Mouse (Mus musculus): ENCODE results near the gene Inip.
A peak's percentile ranks its signal among the peaks of the same experiment; 100 is the strongest.

Gene Inip

DNA sequence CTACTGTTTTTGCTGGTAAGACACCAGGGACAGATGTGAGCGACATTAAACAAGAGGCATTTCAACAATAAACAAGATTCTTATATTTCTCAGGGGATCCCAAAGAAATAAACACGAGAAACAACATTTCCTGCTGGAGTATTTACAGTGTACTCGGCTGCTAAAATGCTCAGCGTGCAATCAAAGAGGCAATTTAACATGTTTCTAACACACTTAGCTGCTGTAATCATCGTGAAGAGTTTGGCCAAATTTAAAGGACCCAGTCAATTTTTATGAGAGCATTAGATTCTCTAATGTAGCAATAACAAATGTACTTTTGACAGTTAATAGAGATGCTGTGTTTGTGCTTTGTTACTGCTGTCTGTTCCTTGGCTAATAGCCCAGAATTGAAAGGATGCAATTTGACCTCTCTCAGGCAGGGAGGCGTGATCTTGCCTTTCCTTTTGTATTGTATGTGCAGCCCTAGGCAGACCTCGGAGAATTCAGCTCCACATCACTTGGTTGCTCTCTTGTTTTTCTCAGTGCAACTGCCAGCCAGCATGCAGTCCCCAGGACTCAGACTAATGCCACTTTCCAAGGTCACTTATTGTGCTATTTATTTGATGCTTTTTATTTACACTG, 35.9 kb downstream of the Inip start:
- DNase-seq = no peak

DNA sequence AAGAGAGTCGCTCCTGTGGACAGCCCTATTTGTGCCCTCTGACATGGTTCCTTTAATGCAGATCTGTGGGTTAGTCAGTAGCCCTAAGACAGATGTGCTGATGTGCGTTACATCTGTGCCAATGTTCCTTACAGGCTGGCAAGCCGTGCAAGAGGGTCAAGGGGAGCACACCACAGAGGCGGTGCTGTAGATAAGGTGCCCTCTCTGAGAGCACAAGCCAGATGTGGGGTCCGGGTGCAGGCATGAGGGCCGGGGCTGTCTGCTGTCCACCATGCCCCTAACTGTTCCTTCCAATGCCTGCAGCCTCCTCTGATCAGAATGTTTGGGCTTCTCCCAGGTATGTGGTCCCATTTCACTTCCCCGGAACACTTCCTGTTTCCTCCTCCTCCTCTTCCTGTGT, 36.4 kb downstream of the Inip start:
- DNase-seq = no peak

DNA sequence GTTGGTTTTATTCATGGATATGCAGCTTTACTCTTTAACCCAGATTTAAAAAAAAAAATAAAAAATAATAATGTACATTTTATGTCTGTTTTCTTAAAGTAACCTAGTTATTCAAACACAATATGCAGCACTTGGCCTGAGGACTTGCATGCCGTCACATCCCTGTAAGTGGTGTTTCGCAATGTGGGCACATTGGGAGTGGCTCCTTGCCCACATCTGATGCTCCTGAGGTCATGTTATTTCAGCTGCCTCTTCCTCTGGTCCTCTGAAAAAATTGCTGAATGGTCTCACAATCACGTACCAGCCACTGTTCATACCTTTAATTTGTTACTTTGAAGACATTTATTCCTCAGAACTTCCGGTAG, 40.0 kb downstream of the Inip start:
- no peak for DNase-seq

DNA sequence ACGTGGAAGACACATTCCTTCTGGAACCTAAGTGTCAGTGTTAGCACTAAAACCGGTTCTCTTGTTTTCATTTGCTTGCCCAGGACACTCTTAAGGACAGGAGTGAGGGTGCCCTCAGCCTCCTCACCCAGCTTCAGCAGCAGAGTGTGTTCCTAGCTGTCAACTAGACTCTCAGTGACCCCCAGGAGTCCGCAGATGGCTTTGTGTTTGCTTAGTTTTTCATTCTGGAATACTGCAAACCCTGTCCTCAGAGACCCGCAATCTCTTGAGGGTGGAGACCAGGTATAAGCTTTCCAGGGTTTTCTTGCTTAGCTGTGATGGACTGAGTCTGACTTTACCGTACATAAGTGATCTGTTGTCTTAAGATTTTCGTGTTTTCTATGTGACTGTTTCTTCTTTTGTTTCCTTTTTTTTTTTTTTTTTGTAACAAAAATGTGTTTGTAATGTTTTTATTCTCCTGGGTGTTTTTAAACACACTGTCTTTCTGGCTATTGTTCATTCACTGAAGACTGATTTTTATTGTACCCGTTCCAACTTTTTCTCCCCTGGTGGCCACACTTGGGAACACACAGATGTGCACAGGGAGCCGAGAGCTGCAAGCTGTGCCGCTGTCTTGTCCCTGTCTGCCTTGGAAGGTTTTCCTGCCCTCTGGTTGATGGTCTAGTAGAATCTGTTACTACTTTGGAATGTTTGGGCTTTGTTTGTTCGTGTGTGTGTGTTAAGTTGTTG, 40.6 kb downstream of the Inip start:
- peak; percentile 27 for DNase-seq

DNA sequence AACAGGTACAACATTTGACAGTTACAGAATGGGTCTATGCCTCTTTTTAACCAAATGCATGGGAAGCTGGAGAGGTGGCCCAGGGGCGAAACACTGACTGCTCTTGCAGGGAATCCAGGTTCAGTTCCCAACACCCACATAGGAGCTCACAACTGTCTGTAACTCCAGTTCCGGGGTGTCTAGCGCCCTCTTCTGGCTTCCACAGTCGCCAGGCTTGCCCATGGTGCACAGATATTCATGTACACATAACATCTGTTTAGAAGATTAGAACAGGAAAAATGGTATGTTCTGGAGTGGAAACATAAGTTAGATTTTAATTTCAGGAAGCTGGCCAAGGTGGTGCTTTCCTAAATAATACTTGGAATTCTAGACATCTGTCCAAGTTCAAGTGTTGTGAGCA, 41.4 kb downstream of the Inip start:
- DNase-seq = no peak

DNA sequence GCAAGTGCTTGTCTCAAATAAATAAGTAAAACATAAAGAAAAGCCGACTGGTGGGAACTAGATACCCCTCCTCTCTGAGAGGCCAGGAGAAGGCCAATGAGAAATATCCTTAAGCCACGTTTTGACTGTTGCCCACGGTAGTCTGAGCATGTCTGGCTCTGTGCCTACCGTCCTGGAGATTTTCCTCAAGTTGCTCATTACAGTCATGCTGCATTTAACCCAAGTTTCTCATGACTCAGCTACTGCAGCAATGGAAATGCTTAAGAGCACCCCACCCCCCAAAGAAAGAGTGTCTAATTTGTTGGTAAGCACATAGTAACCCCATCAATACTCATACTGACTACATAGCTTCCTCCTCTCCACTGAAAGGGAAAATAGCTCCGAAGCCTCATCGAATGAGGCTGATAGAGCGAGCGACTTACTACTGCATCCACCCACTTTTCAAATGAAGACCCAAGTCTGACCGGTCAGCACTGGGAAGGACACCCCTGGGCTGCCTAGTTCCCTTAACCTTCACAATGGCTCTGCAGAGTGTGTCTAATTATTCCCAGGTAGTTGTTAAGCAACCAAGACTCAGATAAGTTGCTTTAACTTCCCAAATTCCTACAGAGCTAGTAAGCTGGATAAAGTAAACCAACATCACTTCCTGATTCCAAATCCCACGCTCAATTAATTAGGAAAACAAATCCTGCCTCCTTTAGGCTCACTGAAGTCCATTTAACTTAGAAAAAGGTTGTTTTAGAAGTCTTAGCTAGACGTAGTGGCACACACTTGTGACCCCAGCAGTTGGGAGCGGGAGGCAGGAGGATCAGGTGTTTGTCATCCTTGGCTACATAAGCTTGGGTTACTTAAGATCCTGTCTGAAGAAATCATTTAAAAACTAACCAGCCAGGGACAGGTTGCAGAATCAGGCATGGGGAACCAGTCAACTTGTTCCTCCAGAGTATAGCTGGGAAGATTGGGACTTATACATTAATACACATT, 43.6 kb downstream of the Inip start:
- DNase-seq = no peak

DNA sequence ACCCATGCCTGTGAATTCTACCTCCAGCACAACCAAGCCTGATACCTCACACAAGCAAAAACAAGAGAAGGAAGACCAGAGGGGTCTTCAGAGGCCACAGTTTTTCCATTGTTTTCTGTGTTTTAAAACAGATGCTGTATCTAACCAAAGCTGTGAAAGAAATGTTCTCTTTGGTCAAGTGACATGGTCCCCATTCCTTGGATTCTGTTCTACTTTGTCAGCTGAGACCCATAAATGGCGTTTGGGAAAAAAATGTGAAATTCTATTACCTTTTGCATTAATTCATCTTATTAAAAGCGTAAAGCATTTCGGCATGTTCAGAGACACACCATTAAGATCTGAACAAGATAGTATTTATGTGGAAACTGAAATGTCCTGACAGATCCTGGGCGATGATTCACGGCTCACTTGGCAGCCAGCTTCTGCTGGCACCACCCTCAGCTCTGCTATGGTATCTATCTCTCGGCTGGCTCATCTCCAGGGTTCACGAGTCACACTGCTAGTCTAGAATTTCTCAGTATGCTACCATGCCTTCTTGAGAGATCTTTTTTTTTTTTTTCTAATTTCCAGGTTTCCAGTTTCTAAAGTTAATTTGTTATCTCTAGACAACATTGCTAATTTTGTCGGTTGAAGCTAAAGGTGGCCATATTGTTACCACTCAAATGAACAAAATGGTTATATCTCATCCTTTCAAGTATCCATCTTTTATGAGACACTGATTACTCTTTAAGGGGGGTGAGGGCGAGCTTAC, 44.9 kb downstream of the Inip start:
- DNase-seq = no peak

DNA sequence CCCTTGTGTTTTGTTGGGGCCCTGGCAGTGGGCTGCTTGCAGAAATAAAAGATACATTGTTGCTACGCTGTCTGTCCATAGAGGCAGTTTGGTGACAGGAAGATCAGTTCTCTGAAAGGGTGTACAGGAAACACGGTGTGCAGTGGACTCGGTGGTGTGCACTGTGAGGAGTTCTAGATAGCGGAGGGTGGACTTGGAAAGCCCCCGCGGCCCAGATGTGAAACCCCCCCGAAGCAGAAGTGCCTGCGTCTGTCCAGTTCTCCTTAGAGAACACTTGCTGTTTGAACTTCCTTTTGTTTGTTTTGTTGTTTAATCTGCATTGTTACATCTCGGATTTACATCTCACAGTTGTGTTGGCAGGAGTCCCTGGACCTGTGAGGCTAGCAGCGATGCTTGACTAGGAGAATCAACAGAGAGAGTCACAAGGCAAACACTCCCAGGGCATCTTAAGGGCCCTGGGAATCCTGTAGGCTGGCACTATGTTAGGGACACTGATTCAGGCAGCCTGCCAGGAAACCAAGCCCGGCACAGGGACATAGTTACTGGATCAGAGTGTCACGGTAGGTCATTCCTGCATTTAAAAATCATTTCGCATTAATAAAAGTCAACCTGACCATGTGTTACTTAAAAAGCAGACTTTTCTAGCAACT, 47.8 kb downstream of the Inip start:
- DNase-seq = no peak

DNA sequence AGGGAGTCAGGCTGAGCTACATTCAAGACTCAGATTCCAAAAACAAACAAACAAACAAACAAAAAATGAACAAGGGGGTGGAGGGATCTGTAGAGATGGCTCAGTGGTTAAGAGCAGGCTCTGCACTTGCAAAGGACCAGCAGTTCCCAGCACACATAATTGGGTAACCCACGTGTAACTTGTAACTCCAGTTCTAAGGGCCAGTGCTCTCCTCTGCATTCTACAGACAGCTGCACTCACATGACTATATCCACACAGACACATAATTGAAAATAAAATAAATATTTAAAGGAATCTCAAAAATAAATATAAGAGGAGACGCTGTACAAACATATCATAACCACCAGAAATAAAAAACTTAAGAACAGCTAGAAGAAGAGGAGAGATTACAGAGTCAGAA, 61.5 kb downstream of the Inip start:
- DNase-seq = no peak

DNA sequence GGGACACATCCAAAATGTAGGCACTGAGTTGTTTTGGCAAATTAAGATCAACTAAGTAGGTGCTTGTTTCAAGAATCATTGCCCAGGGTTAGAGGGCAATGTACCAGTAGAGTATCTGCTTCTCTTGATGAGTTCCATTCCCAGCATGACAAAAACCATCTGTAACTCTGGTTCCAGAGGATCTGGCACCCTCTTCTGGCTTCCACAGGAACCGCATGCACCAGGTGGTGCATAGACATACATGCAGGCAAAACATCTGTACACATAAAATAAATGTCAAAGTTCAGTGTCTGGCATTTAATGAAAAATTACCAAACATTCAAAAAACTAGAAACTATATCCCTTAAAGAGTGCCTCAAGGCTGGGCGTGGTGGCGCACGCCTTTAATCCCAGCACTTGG, 62.1 kb downstream of the Inip start:
- DNase-seq = peak; percentile 26

DNA sequence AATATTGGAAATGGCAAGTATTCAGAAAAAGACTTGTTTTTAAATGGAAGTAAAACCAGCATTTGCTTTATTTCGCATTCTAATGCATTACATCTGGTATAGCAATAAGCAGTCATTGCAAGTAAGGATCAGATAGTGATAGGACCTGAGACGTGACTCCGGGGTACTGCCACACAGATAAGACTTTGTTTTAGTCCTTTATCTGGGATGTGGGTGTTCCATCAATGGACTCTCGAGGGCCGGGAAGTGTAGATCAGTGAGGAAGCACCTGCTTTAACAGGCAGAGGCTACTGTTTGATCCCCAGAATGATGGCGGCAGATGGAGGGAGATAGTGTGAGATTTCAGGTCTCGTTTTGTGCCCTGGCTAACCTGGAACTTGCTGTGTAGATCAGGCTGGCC, 69.8 kb downstream of the Inip start:
- no peak for DNase-seq

DNA sequence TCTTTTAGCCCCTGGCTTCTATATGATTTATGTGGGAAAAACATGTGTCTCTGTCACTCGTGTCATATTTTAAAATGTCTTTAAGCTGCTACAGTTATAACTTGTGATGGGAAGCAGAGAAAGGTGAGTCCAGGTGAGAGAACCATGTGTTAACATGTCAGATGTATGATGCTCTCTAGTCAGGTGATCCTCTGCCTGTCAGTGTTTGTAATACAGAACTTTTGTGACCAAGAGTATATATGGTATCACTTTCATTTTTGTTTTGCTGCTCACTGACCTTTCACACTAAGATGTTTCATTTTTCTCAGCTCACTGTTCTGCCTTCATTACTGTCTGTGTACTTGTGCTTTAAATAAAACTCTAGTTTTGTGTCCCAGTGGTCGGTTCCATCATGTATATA, 72.5 kb downstream of the Inip start:
- DNase-seq = no peak

DNA sequence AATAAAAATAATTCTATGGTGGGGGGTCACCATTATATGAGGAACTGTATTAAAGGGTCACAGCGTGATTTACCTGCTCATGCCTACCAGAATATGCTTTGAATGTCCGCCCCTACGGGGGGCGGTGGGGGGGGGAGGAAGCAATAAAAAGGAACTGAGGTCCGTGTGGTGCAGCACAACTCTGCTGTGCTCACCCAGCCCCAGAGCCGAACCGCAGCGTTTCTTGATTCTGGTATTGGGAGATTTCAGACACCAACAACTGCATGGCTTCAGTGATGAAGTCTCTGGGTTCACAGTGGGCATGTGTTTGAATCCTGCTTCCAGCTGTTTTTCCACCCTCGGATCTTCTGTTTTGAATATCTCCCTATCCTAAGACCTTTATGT, 73.5 kb downstream of the Inip start:
- DNase-seq = no peak

DNA sequence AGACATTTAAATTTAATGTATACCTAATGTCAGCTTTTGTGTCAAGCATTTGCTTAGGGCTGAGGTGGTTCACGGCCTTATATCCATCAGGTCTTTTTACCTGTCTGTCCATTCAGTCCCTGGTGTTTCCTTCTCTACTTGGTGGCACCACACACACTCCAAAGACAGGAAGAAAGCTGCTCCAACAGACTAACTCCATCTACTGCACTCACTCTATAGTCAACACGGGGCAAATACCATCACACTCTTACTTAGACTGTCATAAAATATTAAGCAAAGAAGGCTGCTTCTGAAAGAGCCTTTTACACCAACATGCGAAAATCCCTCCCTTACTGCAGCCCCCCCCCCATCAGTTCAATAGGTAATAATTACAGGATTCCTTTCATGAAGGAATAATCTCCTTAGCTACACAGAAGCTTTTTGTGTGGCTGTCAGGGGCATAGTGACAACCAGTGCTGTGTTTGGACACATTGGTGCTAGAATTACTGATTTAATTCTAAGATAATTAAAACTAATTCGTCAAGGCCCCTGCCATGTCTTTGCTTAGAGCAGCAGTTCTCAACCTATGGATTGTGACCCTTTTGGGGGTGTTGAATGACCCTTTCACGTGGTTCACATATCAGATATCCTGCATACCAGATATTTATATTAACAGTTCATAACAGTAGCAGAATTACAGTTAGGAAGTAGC, 74.1 kb downstream of the Inip start:
- no peak for DNase-seq

DNA sequence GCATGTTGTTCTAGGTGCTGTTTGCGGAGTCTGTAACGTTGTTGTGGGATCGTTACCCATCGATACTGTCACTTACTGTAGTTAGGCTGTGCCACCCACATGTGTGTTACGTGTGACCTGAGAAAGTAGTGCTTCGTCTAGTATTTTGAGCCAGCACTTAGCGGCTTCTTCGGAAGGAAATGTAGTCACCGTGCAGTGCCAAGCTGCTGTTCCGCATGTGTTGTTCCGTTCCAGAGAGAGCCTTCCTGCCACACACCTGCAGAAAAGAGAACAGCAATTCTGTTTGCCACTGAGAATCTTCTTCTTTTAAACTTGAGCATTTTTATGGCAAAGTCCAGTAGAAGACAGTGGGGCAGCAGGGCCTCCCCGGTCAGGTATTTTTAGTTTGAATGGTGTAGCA, 74.9 kb downstream of the Inip start:
- DNase-seq = peak; percentile 34

DNA sequence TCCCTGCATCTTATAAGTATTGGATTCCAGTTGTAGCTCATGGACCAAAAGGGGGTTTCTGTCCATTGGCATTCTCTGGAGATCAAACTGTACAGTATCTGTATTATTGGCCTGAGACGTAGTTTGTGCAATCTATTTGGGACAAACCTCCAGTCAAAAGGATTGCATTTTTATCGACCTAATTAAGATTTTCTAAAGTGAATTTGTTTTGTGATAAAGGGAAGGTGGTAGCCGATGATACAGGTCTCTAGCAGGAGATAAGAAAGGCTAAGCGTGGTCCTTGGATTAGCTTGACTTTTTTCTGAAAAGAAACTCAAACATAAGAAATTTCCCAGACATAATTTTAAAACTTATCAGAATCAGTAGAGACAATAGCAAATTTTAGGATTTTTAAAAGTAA, 75.8 kb downstream of the Inip start:
- DNase-seq = no peak

DNA sequence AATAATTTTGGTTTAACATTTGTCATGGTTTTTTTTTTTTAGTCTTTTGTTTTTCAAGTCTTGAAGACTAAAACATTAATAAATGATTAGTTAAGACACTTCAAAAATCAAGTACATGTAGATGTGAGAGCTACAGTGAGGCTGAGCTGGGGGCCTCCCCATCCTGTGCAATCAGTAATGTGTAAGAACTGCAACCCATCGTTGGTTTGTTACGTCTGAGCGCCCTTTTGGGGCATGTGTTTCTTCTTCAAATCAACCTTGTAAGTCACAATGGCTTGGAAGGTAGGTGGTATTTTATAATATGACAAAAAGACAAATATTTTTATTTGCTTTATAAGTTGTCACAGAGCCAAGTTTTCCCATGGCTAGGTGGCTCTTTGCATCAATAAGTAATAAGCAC, 79.6 kb downstream of the Inip start:
- no peak for DNase-seq

Measured in thymus, postnatal 14 days (tissue).